Mouse (Mus musculus): ENCODE measurements at regions not wholly inside any gene's neighbourhood (a gene's known extent, or its start where the extent isn't known, plus 50 kb on each side); places are given as distances from the start of the nearest gene placed in this dataset.

GRCm38 (mm10) chr17:9894828-9895685 lies 225.5 kb upstream of the Pabpc6 start:
- H3K9ac ChIP-seq (ENCODE audit: control insufficient read depth, low read depth, low read length, poor library complexity, severe bottlenecking) = no peak overlapping the region
- H3K9me3 ChIP-seq (replicated peaks; ENCODE audit: insufficient read depth, low read length) = no peaks in the 10 kb centered on the region
- no peak for DNase-seq (ENCODE audit: low read depth, low spot score)
- no peaks in the 10 kb centered on the region for H3K79me2 ChIP-seq (ENCODE audit: control insufficient read depth, insufficient read depth, low read length, poor library complexity)
- H3K4me3 ChIP-seq (ENCODE audit: control insufficient read depth in 1 of 2, insufficient read depth in 1 of 2, low read depth in 2 of 2, low read length in 2 of 2) = no peak overlapping the region
- H3K27ac ChIP-seq (ENCODE audit: control insufficient read depth, low read depth, low read length) = no peak overlapping the region
- no peak for TF ChIP-seq E2F4 (IDR thresholded peaks at IDR 0.05; ENCODE audit: borderline replicate concordance, low read depth, low read length)
- no peak for TF ChIP-seq TCF12 (IDR thresholded peaks at IDR 0.05; ENCODE audit: low read depth, low read length)
- TF ChIP-seq BHLHE40 (IDR thresholded peaks at IDR 0.05; ENCODE audit: borderline replicate concordance, low read depth, low read length) = no peak
- TF ChIP-seq JUND (IDR thresholded peaks at IDR 0.05; ENCODE audit: low read depth, low read length) = no peak
- no peak for TF ChIP-seq ZMIZ1 (IDR thresholded peaks at IDR 0.05; ENCODE audit: low read depth, low read length)
- TF ChIP-seq UBTF (IDR thresholded peaks at IDR 0.05; ENCODE audit: borderline replicate concordance, insufficient read depth, low read depth, low read length) = no peak
- TF ChIP-seq MEF2A (IDR thresholded peaks at IDR 0.05; ENCODE audit: extremely low read depth, insufficient replicate concordance, low read depth, low read length, poor library complexity, severe bottlenecking) = no peak
- TF ChIP-seq GABPA (IDR thresholded peaks at IDR 0.05; ENCODE audit: low read depth, low read length) = no peak
- no peak for TF ChIP-seq MYB (IDR thresholded peaks at IDR 0.05; ENCODE audit: low read depth, low read length)
- no peak for TF ChIP-seq POLR2A (IDR thresholded peaks at IDR 0.05; ENCODE audit: control insufficient read depth in 1 of 2, insufficient read depth in 1 of 2, low read depth in 1 of 2, low read length in 2 of 2, poor library complexity in 1 of 2)
- no peak for TF ChIP-seq KAT2A (conservative IDR thresholded peaks at IDR 0.05; ENCODE audit: low read depth, low read length)
- TF ChIP-seq CTCF (IDR thresholded peaks at IDR 0.05 in 2 of 3, conservative IDR thresholded peaks at IDR 0.05 in 1 of 3; ENCODE audit: control insufficient read depth in 1 of 3, insufficient read depth in 1 of 3, low read depth in 2 of 3, low read length in 3 of 3, poor library complexity in 1 of 3, severe bottlenecking in 1 of 3) = no peak
- TF ChIP-seq CHD2 (IDR thresholded peaks at IDR 0.05; ENCODE audit: low read length) = no peak
- no peaks in the 10 kb centered on the region for H3K4me1 ChIP-seq (ENCODE audit: control insufficient read depth in 1 of 2, insufficient read depth in 2 of 2, low read length in 2 of 2)
- H3K36me3 ChIP-seq (ENCODE audit: control insufficient read depth in 1 of 2, insufficient read depth in 2 of 2, low read length in 2 of 2) = no peaks in the 10 kb centered on the region
- no peaks in the 10 kb centered on the region for H3K27me3 ChIP-seq (ENCODE audit: control insufficient read depth in 1 of 2, insufficient read depth in 2 of 2, low read length in 2 of 2)

GRCm38 (mm10) chr17:9893966-9894365 lies 224.4 kb upstream of the Pabpc6 start:
- peak; percentile 3 for DNase-seq (ENCODE audit: low read depth, low spot score)
- Histone ChIP-seq H3K27ac (ENCODE audit: control insufficient read depth, low read depth, low read length) (no peak overlapping the region), H3K9me3 (replicated peaks; ENCODE audit: insufficient read depth, low read length) (no peaks in the 10 kb centered on the region), H3K4me1 (ENCODE audit: control insufficient read depth in 1 of 2, insufficient read depth in 2 of 2, low read length in 2 of 2) (no peaks in the 10 kb centered on the region), H3K27me3 (ENCODE audit: control insufficient read depth in 1 of 2, insufficient read depth in 2 of 2, low read length in 2 of 2) (no peaks in the 10 kb centered on the region), H3K36me3 (ENCODE audit: control insufficient read depth in 1 of 2, insufficient read depth in 2 of 2, low read length in 2 of 2) (no peaks in the 10 kb centered on the region), H3K4me3 (ENCODE audit: control insufficient read depth in 1 of 2, insufficient read depth in 1 of 2, low read depth in 2 of 2, low read length in 2 of 2) (no peak overlapping the region), H3K79me2 (ENCODE audit: control insufficient read depth, insufficient read depth, low read length, poor library complexity) (no peaks in the 10 kb centered on the region), H3K9ac (ENCODE audit: control insufficient read depth, low read depth, low read length, poor library complexity, severe bottlenecking) (no peak overlapping the region)
- TF ChIP-seq KAT2A (conservative IDR thresholded peaks at IDR 0.05; ENCODE audit: low read depth, low read length) (no peak), ELF1 (IDR thresholded peaks at IDR 0.05; ENCODE audit: low read depth, low read length) (no peak), TCF12 (IDR thresholded peaks at IDR 0.05; ENCODE audit: low read depth, low read length) (no peak), ZNF384 (IDR thresholded peaks at IDR 0.05; ENCODE audit: low read depth, low read length) (no peak), RAD21 (IDR thresholded peaks at IDR 0.05; ENCODE audit: low read depth, low read length) (0 out of 2 replicates have a peak, but pooled peaks have one; percentile 4), GABPA (IDR thresholded peaks at IDR 0.05; ENCODE audit: low read depth, low read length) (no peak), POLR2AphosphoS2 (IDR thresholded peaks at IDR 0.05; ENCODE audit: low read length) (no peak), RCOR1 (IDR thresholded peaks at IDR 0.05; ENCODE audit: low read depth, low read length) (no peak), CTCF (IDR thresholded peaks at IDR 0.05 in 2 of 3, conservative IDR thresholded peaks at IDR 0.05 in 1 of 3; ENCODE audit: control insufficient read depth in 1 of 3, insufficient read depth in 1 of 3, low read depth in 2 of 3, low read length in 3 of 3, poor library complexity in 1 of 3, severe bottlenecking in 1 of 3) (peak in 1 of 3 experiments; percentile 11; a peak in 1 of 6 replicates), MXI1 (IDR thresholded peaks at IDR 0.05; ENCODE audit: low read depth, low read length) (no peak), MAFK (IDR thresholded peaks at IDR 0.05; ENCODE audit: borderline replicate concordance, low read depth, low read length) (no peak), POLR2A (IDR thresholded peaks at IDR 0.05; ENCODE audit: control insufficient read depth in 1 of 2, insufficient read depth in 1 of 2, low read depth in 1 of 2, low read length in 2 of 2, poor library complexity in 1 of 2) (no peak), USF2 (IDR thresholded peaks at IDR 0.05; ENCODE audit: borderline replicate concordance in 1 of 2, insufficient read depth in 1 of 2, low read depth in 1 of 2, low read length in 2 of 2) (no peak), USF1 (IDR thresholded peaks at IDR 0.05; ENCODE audit: low read depth, low read length) (no peak), BHLHE40 (IDR thresholded peaks at IDR 0.05; ENCODE audit: borderline replicate concordance, low read depth, low read length) (no peak), SIN3A (IDR thresholded peaks at IDR 0.05; ENCODE audit: low read length) (no peak), SMC3 (IDR thresholded peaks at IDR 0.05; ENCODE audit: low read depth, low read length) (0 out of 2 replicates have a peak, but pooled peaks have one; percentile 11)
